Mouse (Mus musculus): ENCODE results near the gene Sec24a. TPM values are rescaled to one million over a fixed set of nuclear protein-coding genes. Genes with fewer than 3 reads are reported as not detected.

The Sec24a gene
- 3.4 TPM for polyA plus RNA-seq (2015; fragmentation: Illumina TruSeq; extraction: RNeasy Lipid Tissue Mini Kit (QIAGEN cat#74804); ENCODE audit: insufficient read depth, low read depth, low replicate concordance)

GRCm38 (mm10) chr11:51763213-51763907 lies at the start of gene Sec24a, which contains the start of gene Sar1b:
Gene Sec24a (minus strand): TSS chr11:51763634.
Gene Sar1b (plus strand): TSS chr11:51763687.

GRCm38 (mm10) chr11:51688330-51689328 lies 74.8 kb downstream of the Sec24a start, which contains the start of gene 0610009B22Rik:
Gene 0610009B22Rik (minus strand): TSS chr11:51688874.

GRCm38 (mm10) chr11:51650691-51651515 lies 112.5 kb downstream of the Sec24a start, which contains the start of the genes N4bp3 and D930048N14Rik:
Gene N4bp3 (minus strand): TSS chr11:51650842.
Gene D930048N14Rik (plus strand): TSS chr11:51650954.

Other genes starting within 250 kb of the Sec24a start
- gene Phykpl, start 178.9 kb downstream of the Sec24a start, polyA plus RNA-seq (2015; fragmentation: Illumina TruSeq; extraction: RNeasy Lipid Tissue Mini Kit (QIAGEN cat#74804); ENCODE audit: insufficient read depth, low read depth, low replicate concordance) = 3.4 TPM
- 31.3 TPM for gene Hnrnpab, start 156.8 kb downstream of the Sec24a start, polyA plus RNA-seq (2015; fragmentation: Illumina TruSeq; extraction: RNeasy Lipid Tissue Mini Kit (QIAGEN cat#74804); ENCODE audit: insufficient read depth, low read depth, low replicate concordance)
- gene Nhp2, start 143.9 kb downstream of the Sec24a start, polyA plus RNA-seq (2015; fragmentation: Illumina TruSeq; extraction: RNeasy Lipid Tissue Mini Kit (QIAGEN cat#74804); ENCODE audit: insufficient read depth, low read depth, low replicate concordance) = 18.4 TPM
- 10.1 TPM for gene Rmnd5b, start 127.7 kb downstream of the Sec24a start, polyA plus RNA-seq (2015; fragmentation: Illumina TruSeq; extraction: RNeasy Lipid Tissue Mini Kit (QIAGEN cat#74804); ENCODE audit: insufficient read depth, low read depth, low replicate concordance)
- gene N4bp3, start 112.8 kb downstream of the Sec24a start, polyA plus RNA-seq (2015; fragmentation: Illumina TruSeq; extraction: RNeasy Lipid Tissue Mini Kit (QIAGEN cat#74804); ENCODE audit: insufficient read depth, low read depth, low replicate concordance) = 1.7 TPM
- 1.5 TPM for gene D930048N14Rik, start 112.7 kb downstream of the Sec24a start, polyA plus RNA-seq (2015; fragmentation: Illumina TruSeq; extraction: RNeasy Lipid Tissue Mini Kit (QIAGEN cat#74804); ENCODE audit: insufficient read depth, low read depth, low replicate concordance)
- gene 0610009B22Rik, start 74.8 kb downstream of the Sec24a start, polyA plus RNA-seq (2015; fragmentation: Illumina TruSeq; extraction: RNeasy Lipid Tissue Mini Kit (QIAGEN cat#74804); ENCODE audit: insufficient read depth, low read depth, low replicate concordance) = 10.3 TPM
- gene Sar1b, start 53 bp upstream of the Sec24a start, polyA plus RNA-seq (2015; fragmentation: Illumina TruSeq; extraction: RNeasy Lipid Tissue Mini Kit (QIAGEN cat#74804); ENCODE audit: insufficient read depth, low read depth, low replicate concordance) = 9.3 TPM
- gene Jade2, start 94.0 kb upstream of the Sec24a start, polyA plus RNA-seq (2015; fragmentation: Illumina TruSeq; extraction: RNeasy Lipid Tissue Mini Kit (QIAGEN cat#74804); ENCODE audit: insufficient read depth, low read depth, low replicate concordance) = 4.3 TPM
- 7.9 TPM for gene Cdkn2aipnl, start 204.0 kb upstream of the Sec24a start, polyA plus RNA-seq (2015; fragmentation: Illumina TruSeq; extraction: RNeasy Lipid Tissue Mini Kit (QIAGEN cat#74804); ENCODE audit: insufficient read depth, low read depth, low replicate concordance)
- gene Ube2b, start 237.1 kb upstream of the Sec24a start, polyA plus RNA-seq (2015; fragmentation: Illumina TruSeq; extraction: RNeasy Lipid Tissue Mini Kit (QIAGEN cat#74804); ENCODE audit: insufficient read depth, low read depth, low replicate concordance) = 35.1 TPM
- gene Cdkl3, start 240.6 kb upstream of the Sec24a start, polyA plus RNA-seq (2015; fragmentation: Illumina TruSeq; extraction: RNeasy Lipid Tissue Mini Kit (QIAGEN cat#74804); ENCODE audit: insufficient read depth, low read depth, low replicate concordance) = 1.1 TPM

All from pancreas, adult 10 weeks (tissue).